In the genomic region with DNA sequence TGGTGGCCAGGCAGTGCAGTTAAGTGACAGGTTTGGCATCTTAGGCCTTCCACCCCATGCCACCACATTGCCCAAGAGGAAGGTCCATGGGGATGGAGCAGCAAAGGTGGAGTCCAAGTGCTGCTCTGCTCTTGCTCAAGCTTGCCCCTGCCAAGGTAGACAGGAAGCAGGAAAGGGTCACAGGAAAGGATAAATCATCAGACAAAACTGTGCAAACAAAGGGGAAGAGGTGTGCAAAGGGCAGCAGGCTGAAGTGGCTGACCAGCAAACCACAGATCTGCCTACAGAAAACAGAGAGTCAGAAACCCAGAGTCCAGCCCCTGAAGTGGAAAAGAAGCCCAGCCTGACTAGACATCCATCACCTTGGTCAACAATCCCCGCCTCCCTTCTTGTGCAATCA, we compare ENCODE assay signal across 17 mouse cellular contexts.
"Had no signal": no experiment of that assay in that cellular context is flagged by ENCODE, and none has a peak within 500 bp of the region (broad histone marks: within the 10 kb centered on the region; RNA-seq: fewer than 3 reads in every experiment).

No protein-coding gene starts in this region.

- ATAC-seq: intestine, postnatal 0 days; midbrain, embryonic 13.5 days; midbrain, embryonic 16.5 days had no signal

- DNase-seq: kidney, adult 8-10 months; kidney, postnatal 36 days; layer of hippocampus, postnatal 36 days; lung, adult 2 months; lung, postnatal 14 days; lung, postnatal 4 days; thymus, adult 18-20 months; thymus, postnatal 36 days had no signal

- H3K4me1 ChIP-seq: limb, embryonic 12.5 days; limb, embryonic 15.5 days; midbrain, embryonic 10.5 days; neural tube, embryonic 13.5 days had no signal

- H3K4me3 ChIP-seq: left cerebral cortex, adult 2 months; limb, embryonic 12.5 days; limb, embryonic 15.5 days; midbrain, embryonic 10.5 days; midbrain, embryonic 13.5 days; myocyte; neural tube, embryonic 13.5 days had no signal

- H3K9me3 ChIP-seq: limb, embryonic 12.5 days; limb, embryonic 15.5 days; midbrain, embryonic 10.5 days; midbrain, embryonic 13.5 days; neural tube, embryonic 13.5 days had no signal

- H3K36me3 ChIP-seq: limb, embryonic 12.5 days; limb, embryonic 15.5 days; midbrain, embryonic 10.5 days; midbrain, embryonic 13.5 days; neural tube, embryonic 13.5 days had no signal

- H3K4me2 ChIP-seq: limb, embryonic 12.5 days; limb, embryonic 15.5 days; midbrain, embryonic 13.5 days; neural tube, embryonic 13.5 days had no signal

- H3K27ac ChIP-seq: left cerebral cortex, adult 2 months; limb, embryonic 12.5 days; limb, embryonic 15.5 days; midbrain, embryonic 10.5 days; midbrain, embryonic 13.5 days; neural tube, embryonic 13.5 days had no signal

- H3K27me3 ChIP-seq: limb, embryonic 12.5 days; limb, embryonic 15.5 days; midbrain, embryonic 13.5 days; neural tube, embryonic 13.5 days had no signal

- H3K9ac ChIP-seq: limb, embryonic 12.5 days; limb, embryonic 15.5 days; midbrain, embryonic 13.5 days; neural tube, embryonic 13.5 days had no signal
